Mouse (Mus musculus): ENCODE data around the gene Mansc1.

The Mansc1 gene

DNA sequence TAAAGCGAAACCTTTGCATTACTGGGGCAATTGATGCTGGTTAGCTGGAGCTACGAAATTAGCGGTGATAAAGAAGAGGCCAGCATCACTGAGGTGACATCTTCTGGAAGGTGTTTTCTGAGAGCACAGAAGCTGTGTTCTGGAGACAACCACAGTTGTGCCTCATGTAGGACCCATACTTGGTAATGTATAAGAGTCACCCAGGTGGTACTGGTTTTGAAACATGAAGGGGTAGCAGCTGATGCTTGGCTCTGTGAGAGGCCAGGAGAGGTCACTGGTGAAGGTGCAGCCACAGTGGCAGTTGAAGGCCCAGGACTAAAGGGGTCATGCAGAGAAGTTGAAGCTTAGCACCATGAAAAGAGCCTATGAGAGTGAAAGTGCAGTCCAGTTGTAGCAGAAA is 6.9 kb upstream of the Mansc1 start, which contains the start of gene Borcs5:
Borcs5 (plus strand) TSS at position 301 of the 400 bp plus-strand sequence.
- DNase-seq (ENCODE audit: low read depth, low spot score), result no peak

- no peak for DNase-seq (ENCODE audit: low read depth, low spot score)
Measured at GRCm38 (mm10) chr6:134636476-134636875, 4.2 kb upstream of the Mansc1 start.

DNA sequence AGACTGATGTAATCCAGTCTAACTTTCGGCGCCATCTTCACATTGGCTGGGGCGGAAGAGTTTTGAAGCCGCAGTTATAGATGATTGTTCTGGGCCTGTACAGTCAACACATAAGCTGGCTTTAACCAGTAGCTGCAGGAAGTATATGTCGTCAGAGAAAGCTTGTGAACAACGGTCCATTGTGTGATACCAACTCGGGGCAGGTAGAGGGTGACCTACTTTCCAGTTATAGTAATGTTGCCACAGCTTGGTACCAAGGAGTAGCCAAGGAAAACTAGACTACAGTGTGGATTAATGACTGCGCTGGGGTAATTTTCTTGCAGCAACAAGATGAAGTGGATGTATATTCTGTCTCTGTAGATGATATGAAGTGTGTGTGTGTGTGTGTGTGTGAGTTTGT is 1.3 kb upstream of the Mansc1 start:
- no peak for DNase-seq (ENCODE audit: low read depth, low spot score)

DNA sequence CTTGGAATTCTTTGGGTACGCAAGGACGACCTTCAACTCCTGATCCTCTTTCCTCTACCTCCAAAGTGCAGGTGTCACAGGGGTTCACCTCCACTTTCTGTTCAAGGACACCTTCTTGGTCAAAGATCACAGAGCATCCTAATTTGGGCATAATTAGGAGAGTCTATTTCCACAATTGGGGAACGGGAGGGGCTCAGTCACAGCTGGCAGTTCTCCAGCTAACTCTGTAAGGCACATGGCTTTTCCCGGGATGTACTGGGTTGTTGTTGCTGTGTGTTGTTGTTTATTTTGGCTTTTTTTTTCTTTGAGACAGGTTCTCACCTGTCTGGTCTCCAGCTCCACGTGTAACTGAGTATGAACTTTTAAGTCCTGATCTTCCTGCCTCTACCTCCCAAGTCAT is 468 bp upstream of the Mansc1 start:
- no peak for DNase-seq (ENCODE audit: low read depth, low spot score)

DNA sequence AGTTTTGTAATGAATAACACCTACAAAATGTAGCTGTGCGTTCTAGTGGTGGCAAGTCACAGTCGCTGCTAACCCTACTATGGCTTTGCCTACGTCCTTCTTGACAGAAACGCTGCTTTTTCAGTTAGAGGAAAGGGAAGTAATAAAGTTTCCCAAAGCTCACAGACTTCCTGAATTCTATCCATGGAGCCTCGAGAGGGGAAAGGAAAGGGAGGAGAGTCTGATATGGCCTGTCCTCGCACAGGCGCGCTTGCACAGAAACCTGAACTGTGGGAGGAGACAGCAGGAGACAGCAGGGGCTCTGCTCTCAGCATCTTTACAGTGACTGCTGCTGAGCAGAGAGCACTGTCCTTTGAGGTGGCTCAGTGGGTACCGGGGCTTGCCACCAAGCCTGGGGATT is 1.8 kb downstream of the Mansc1 start:
- no peak for DNase-seq (ENCODE audit: low read depth, low spot score)

- DNase-seq (ENCODE audit: low read depth, low spot score), result no peak
Measured at GRCm38 (mm10) chr6:134626564-134626963, 5.7 kb downstream of the Mansc1 start.

DNA sequence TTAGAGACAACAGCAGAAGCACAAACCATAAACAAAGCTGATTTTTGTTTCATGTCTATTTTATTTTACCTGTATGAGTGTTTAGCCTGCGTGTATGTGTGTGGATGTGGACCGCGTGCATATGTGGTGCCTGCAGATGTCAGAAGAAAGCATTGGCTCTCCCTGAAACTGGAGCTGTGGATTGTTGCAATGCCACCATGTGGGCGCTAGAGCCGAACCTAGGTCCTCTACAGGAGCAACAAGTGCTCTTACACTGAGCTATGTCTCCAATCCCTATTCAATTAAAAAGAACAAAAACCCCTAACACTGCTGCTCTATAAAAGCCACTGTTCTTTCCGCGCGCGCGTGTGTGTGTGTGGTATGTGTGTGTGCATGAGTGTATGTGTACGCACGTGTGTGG is 6.9 kb downstream of the Mansc1 start:
- DNase-seq (ENCODE audit: low read depth, low spot score), result no peak

- DNase-seq (ENCODE audit: low read depth, low spot score), result no peak
Measured at GRCm38 (mm10) chr6:134621552-134621949, 10.7 kb downstream of the Mansc1 start.

DNA sequence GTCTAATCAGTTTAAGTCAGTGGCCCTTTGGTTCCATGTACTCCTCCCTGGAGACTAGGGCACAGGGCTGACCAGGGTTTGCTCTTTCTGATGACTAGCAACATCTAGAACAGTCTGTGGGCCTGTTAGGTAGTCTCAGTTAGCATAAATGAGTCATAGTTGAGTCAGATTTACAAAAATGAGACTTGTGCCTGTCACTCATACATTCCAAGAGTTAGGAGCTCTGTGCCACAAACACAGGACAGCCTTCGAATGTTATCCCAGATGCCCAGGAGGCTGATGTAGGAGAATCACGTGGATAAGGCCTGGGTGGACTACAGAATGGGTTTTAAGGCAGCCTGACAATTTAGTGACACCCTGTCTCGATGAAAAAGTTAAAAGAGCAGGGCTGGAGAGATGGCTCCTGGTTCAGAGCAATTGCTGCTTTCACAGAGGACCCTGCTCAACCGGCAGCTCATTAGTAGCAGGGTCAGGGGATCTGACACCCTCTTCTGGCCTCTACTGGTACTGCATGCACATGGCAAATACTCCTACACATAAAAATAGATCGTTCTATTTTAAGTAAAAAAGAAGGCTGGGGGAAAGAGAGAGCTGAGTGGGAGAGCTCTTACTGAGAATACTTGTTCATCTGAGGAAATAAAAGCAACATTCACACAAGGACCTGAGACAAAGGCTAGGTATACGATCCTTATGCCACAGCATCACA is 11.3 kb downstream of the Mansc1 start:
- no peak for DNase-seq (ENCODE audit: low read depth, low spot score)

GRCm38 (mm10) chr6:134620129-134620528 is 12.2 kb downstream of the Mansc1 start:
- DNase-seq (ENCODE audit: low read depth, low spot score), result no peak

DNA sequence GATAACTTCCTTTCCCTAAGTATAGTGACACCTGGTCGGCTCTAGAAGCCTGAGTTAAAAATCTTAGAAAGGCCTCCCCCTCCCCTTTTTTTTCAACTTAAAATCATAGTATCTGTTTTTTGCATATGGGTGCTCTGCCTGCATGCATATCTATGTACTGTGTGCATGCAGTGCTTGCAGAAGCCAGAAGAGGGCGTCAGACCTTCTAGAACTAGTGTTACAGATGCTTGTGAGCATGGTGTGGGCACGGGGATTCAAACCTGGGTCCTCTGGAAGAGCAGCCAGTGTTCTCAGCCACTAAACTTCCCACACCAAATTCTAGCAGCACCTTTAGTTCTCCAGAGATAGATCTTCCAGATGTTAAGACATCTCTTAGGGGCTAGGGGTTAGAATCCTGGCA is 14.7 kb downstream of the Mansc1 start:
- no peak for DNase-seq (ENCODE audit: low read depth, low spot score)

- peak; percentile 70 for DNase-seq (ENCODE audit: low read depth, low spot score)
Measured at GRCm38 (mm10) chr6:134614723-134615648, 17.3 kb downstream of the Mansc1 start.

GRCm38 (mm10) chr6:134614322-134614721 is 18.0 kb downstream of the Mansc1 start:
- DNase-seq (ENCODE audit: low read depth, low spot score), result no peak

- no peak for DNase-seq (ENCODE audit: low read depth, low spot score)
Measured at GRCm38 (mm10) chr6:134611896-134612295, 20.4 kb downstream of the Mansc1 start.

- DNase-seq (ENCODE audit: low read depth, low spot score), result no peak
Measured at GRCm38 (mm10) chr6:134610380-134610779, 21.9 kb downstream of the Mansc1 start.

DNA sequence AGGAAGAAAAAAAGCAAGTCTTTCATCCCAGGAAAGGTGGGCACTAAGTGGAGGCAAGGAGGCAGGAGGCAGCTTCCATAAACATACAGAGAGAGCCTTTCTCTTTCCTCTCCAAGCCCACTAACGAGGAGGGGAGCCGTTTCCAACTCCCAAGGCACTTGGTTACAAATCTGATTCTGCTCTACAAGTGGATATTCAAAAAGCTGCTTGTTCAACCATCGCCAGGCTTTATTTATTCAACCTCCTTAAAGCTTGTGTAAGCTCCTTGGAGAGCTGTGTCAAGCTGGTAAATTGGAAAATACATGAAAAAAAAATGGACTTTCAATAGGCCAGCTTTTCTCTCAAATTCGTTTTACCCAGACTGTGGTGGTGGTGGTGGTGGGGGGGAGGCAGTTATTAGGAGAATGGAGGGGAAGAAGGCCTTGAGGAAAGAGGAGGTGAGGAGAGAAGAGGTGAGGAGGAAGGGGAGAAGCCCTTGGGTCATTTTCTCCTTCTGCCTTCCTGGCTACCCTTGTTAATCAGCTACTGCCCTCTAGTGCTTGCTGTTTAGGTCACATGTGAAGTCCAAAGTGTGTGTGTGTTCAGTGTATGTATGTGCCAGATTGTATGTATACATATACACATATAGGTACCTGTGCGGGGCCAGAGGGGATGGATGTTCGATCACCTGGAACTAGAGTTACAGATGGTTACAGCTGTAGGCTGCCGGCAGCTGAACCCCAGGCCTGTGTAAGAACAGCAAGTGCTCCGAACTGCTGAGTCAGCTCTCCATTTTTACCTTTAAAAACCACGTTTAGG is 25.1 kb downstream of the Mansc1 start:
- DNase-seq (ENCODE audit: low read depth, low spot score), result peak; percentile 36

DNA sequence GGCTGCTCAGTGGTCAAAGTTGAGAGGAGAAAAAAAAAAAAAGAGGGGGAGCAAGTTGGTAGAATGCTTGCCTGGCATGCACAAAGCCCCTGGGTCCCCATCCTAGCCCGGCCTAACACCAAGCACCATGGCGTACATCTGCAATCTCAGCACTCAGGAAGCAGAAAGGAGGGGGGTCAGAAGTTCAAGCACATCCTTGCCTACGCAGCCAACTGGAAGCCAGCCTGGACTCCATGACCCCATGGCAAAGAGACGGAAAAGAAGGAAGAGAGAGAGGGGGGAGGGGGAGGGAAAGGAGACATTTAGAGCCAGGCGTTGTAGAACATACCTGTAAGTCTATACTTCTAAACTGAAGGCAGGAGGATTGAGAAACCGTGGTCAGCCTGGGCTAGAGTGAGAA is 25.7 kb downstream of the Mansc1 start:
- no peak for DNase-seq (ENCODE audit: low read depth, low spot score)

DNA sequence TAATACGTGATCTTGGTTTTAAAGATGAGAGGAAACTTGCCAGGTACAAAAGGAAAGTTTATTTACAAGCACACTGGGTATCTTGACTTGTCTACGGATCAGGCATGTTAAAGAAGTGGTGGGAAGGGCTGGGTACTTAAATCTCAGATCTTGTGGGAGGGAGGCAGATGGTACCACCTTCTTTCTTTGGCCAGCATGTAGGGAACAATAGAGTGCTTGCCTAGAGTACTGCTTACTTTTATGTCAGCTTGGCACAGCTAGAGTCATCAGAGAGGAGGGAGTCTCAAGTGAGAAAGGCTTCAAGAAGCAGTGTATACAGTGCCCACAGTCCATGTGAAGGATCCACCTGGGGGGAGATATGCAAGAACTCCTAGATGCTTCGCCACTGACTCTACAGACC is 27.1 kb downstream of the Mansc1 start:
- no peak for DNase-seq (ENCODE audit: low read depth, low spot score)

GRCm38 (mm10) chr6:134602371-134603003 is 29.8 kb downstream of the Mansc1 start:
- DNase-seq (ENCODE audit: low read depth, low spot score), result peak; percentile 56

DNA sequence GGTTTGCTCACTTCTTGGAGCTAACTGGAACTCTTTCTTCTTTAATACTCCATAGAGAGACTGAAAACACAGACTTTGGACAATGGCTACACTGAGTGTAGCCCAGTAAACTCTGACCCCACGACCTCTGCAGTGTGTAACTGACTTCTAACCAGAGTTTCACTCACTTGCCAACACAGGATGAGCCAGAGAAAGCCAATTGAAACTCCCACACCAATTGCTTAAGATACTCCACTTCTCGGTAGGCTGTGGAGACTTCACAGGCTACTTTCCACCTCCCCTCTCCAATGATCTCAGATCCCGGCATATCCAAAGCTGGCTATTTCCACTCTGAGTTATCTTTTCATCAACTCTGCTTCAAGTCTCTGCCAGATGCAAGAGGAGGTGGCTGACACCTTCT is 30.5 kb downstream of the Mansc1 start:
- DNase-seq (ENCODE audit: low read depth, low spot score), result peak; percentile 33

- DNase-seq (ENCODE audit: low read depth, low spot score), result peak; percentile 47
Measured at GRCm38 (mm10) chr6:134601130-134601529, 31.2 kb downstream of the Mansc1 start.
